Mouse (Mus musculus): ENCODE measurements around the gene Zeb2. TPM values are rescaled to one million over a fixed set of nuclear protein-coding genes. Genes with fewer than 3 reads are reported as not detected.

Zeb2 gene
- total RNA-seq, 1 experiment from 2014 or later: 158 TPM

Small RNAs within 50 kb of the gene (microRNA-seq; reads per million reads assigned to microRNA genes)
- gene Mir5129: 1.5 to 2.1 reads per million in 2 experiments

Other genes with a start within 250 kb of the Zeb2 start
- 11.2 and 12.1 TPM in 2 replicates for gene Gtdc1, start 189.7 kb downstream of the Zeb2 start, total RNA-seq (2021)

Data from adrenal gland, postnatal 14 days (tissue).